Mouse (Mus musculus): ENCODE results near the gene Adarb1. TPM values are rescaled to one million over a fixed set of nuclear protein-coding genes. Genes with fewer than 3 reads are reported as not detected.

The Adarb1 gene
- polyA plus RNA-seq, 1 experiment: 11.5 TPM

DNA sequence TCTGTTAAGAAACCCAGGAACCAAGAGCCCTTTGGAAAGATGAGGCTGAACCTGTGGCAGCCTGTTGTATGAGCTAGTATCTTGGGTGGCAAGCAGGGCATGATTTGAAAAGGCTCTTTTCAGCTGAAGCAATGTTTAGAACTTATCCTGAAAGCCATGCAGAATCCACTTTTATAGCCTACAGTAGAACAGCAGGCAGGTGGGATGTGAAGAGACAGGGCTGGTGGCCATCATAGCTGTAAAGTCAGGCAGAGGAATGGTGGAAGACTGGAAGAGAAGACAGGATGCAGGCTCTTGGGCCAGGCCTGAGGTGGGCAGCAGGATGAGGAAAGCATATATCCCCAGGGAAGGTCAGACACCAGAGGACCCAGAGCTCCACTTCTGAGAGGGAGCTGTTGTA lies 76.4 kb downstream of the Adarb1 start:
- Histone ChIP-seq H3K4me1 (ENCODE audit: control insufficient read depth, insufficient read depth, low read length) (no peaks in the 10 kb centered on the region), H3K27ac (ENCODE audit: insufficient read depth, low read length) (no peak overlapping the region), H3K4me3 (ENCODE audit: insufficient read depth, low read length) (no peak overlapping the region)
- TF ChIP-seq CTCF (IDR thresholded peaks at IDR 0.05; ENCODE audit: borderline replicate concordance, insufficient read depth, low read length) (no peak), POLR2A (IDR thresholded peaks at IDR 0.05; ENCODE audit: low read depth, low read length) (no peak)

DNA sequence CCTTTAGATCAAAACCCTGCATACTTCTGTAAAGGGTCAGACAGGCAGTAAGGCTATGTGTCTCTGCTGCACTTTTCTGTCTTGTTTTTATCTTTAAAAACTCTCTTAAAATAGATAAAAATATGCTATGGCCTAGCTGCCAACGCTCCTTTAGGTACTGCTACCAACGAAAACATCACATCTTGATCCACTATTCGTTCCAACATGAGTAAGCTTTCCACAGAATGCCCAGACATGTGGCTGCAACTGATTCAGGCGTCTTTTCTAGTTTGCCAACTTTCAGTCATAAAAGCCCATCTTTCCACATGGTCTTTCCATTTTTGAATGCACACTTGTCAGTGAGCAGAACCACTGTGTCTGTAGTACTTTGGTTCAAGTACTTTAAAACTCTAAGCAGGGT lies 77.0 kb downstream of the Adarb1 start:
- TF ChIP-seq CTCF (IDR thresholded peaks at IDR 0.05; ENCODE audit: borderline replicate concordance, insufficient read depth, low read length) (no peak), POLR2A (IDR thresholded peaks at IDR 0.05; ENCODE audit: low read depth, low read length) (no peak)
- H3K4me3 ChIP-seq (ENCODE audit: insufficient read depth, low read length): no peak overlapping the region
- no peaks in the 10 kb centered on the region for H3K4me1 ChIP-seq (ENCODE audit: control insufficient read depth, insufficient read depth, low read length)
- no peak overlapping the region for H3K27ac ChIP-seq (ENCODE audit: insufficient read depth, low read length)

DNA sequence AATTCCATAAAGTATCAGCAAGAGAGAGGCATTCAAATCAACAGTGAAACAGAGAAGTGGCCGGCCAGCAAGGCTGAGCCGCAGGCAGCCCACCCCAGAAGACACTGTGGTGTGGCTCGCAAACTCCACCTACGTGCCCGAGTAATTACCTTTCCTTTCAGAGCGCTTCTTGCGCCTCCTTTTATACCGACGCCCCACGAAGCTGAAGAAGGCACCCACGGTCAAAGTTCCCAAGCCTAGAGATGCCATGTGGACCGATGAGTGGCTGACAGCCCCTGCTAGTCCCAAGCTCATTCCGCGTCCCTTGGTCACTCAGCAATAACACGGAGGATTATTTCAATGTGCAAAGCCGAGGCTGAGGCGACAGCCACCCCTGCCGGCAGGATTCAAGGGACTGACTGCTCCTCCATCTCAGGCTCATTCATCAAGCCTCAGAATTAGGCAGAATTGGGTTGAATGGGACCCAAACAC lies 78.2 kb downstream of the Adarb1 start:
- H3K4me1 ChIP-seq (ENCODE audit: control insufficient read depth, insufficient read depth, low read length): no peaks in the 10 kb centered on the region
- TF ChIP-seq POLR2A (IDR thresholded peaks at IDR 0.05; ENCODE audit: low read depth, low read length): no peak
- TF ChIP-seq CTCF (IDR thresholded peaks at IDR 0.05; ENCODE audit: borderline replicate concordance, insufficient read depth, low read length): no peak
- no peak overlapping the region for H3K4me3 ChIP-seq (ENCODE audit: insufficient read depth, low read length)
- no peak overlapping the region for H3K27ac ChIP-seq (ENCODE audit: insufficient read depth, low read length)

DNA sequence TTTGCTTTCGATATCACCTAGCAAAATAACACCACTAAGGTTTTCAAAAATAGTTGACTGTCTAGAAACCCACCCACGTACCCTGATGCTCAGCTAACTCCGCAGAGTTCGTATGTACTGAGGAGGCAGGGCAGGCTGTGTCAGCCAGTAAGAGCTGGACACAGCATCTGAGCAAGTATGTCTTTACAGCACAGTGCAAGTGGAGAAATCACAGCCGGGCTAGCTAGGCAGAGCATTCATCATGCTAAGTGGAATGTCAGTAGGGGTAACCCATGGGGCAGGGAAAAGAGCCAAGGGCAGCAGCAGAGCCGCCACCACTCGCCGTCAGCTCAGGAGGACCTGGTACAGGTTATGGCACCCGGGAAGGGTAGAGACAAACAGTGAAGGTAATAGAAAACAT lies 84.6 kb downstream of the Adarb1 start:
- Histone ChIP-seq H3K4me1 (ENCODE audit: control insufficient read depth, insufficient read depth, low read length) (no peaks in the 10 kb centered on the region), H3K4me3 (ENCODE audit: insufficient read depth, low read length) (no peak overlapping the region), H3K27ac (ENCODE audit: insufficient read depth, low read length) (no peak overlapping the region)
- TF ChIP-seq POLR2A (IDR thresholded peaks at IDR 0.05; ENCODE audit: low read depth, low read length): no peak
- no peak for TF ChIP-seq CTCF (IDR thresholded peaks at IDR 0.05; ENCODE audit: borderline replicate concordance, insufficient read depth, low read length)

DNA sequence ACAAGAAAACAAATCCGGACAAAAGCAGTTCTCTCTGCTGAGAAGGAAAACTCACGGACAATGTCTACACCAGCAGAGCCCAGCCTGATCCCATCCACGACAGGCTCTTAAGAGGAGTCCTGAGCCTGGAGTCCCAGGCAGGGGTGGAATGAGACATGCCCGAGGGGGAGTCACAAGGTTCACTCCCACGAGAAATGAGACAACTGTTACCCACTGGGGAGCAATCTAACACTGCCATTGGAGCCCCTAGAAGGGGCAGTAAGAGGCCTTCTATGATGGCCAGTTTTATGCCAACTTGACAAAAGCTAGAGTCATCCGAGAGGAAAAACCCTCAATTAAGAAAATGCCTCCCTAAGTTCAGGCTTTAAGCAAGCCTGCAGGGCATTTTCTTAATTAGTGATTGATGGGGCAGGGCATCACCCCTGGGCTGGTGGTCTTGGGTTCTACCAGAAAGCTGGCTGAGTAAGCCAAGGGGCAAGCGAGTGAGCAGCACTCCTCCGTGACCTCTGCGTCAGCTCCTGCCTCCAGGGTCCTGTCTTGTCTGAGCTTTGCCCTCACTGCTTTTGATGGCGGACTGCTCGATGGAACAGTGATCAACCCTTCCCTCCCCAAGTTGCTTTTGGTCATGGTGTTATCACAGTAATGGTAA lies 88.5 kb downstream of the Adarb1 start:
- no peak for TF ChIP-seq POLR2A (IDR thresholded peaks at IDR 0.05; ENCODE audit: low read depth, low read length)
- TF ChIP-seq CTCF (IDR thresholded peaks at IDR 0.05; ENCODE audit: borderline replicate concordance, insufficient read depth, low read length): no peak
- Histone ChIP-seq H3K4me1 (ENCODE audit: control insufficient read depth, insufficient read depth, low read length) (no peaks in the 10 kb centered on the region; the same call in 1 of the 2 replicates), H3K27ac (ENCODE audit: insufficient read depth, low read length) (no peak overlapping the region), H3K4me3 (ENCODE audit: insufficient read depth, low read length) (no peak overlapping the region)

DNA sequence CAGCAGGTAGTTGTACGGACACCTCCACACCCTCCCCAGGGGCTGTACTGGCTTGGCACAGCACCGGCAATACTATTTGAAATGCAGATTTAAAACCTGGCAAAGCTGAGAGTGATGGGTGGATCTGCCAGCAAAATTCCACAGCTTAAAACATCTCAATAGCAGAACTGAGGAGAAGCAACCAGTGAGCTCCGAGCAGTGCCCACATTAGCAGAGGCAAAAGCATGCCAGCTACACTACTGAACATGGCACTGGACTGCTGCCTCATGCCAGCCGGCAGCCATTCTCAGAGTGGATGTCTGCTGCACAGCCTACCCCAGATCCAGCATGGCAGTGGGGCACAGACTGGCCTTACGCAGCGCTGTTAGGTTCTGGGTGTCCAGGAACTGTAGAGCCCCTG lies 93.4 kb downstream of the Adarb1 start:
- Histone ChIP-seq H3K4me3 (ENCODE audit: insufficient read depth, low read length) (no peak overlapping the region), H3K4me1 (ENCODE audit: control insufficient read depth, insufficient read depth, low read length) (no peaks in the 10 kb centered on the region; the same call in 1 of the 2 replicates), H3K27ac (ENCODE audit: insufficient read depth, low read length) (no peak overlapping the region)
- TF ChIP-seq POLR2A (IDR thresholded peaks at IDR 0.05; ENCODE audit: low read depth, low read length) (no peak), CTCF (IDR thresholded peaks at IDR 0.05; ENCODE audit: borderline replicate concordance, insufficient read depth, low read length) (no peak)

DNA sequence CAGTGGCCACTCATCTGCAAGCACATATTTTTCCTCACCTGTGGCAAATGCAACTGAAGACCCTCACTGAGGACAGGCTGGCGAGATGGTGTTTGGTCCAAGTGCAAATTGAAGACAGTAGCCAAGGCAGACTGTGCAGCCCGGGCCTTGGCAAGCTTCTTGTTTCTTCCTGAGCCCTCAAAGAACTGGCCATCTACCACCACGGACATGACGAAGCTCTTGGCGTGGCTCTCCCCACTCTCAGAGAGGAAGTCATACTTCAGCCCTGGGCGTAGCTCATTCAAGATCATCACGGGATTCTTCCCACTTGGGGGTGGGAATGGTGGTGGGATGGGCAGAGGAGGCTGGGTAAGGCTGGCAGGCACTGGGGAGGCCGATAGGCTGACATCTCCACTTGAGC lies 96.5 kb downstream of the Adarb1 start:
- H3K27ac ChIP-seq (ENCODE audit: insufficient read depth, low read length): no peak overlapping the region
- no peak overlapping the region for H3K4me3 ChIP-seq (ENCODE audit: insufficient read depth, low read length)
- TF ChIP-seq CTCF (IDR thresholded peaks at IDR 0.05; ENCODE audit: borderline replicate concordance, insufficient read depth, low read length) (no peak), POLR2A (IDR thresholded peaks at IDR 0.05; ENCODE audit: low read depth, low read length) (no peak)
- H3K4me1 ChIP-seq (ENCODE audit: control insufficient read depth, insufficient read depth, low read length): no peaks in the 10 kb centered on the region; the same call in 1 of the 2 replicates

DNA sequence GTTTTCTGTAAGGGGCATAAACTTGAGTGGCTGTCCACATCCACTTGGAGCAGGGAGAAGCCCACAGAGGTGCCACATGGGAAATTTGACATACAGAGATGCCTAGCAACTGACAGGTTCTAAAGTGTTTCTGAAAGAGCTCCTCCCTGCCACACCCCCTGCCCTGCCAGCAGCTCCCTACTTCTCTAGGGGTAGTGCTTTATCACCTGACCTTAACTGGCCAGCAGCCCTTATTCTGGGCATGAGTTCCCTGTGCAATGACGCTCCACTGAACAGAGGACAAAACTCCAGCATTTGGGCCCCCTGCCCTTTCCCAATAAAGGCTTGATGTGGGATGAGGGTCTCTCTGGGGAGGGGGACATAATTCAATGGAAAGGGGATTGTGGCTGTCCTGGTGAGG lies 97.1 kb downstream of the Adarb1 start:
- no peak for TF ChIP-seq POLR2A (IDR thresholded peaks at IDR 0.05; ENCODE audit: low read depth, low read length)
- TF ChIP-seq CTCF (IDR thresholded peaks at IDR 0.05; ENCODE audit: borderline replicate concordance, insufficient read depth, low read length): no peak
- Histone ChIP-seq H3K4me3 (ENCODE audit: insufficient read depth, low read length) (no peak overlapping the region), H3K4me1 (ENCODE audit: control insufficient read depth, insufficient read depth, low read length) (no peaks in the 10 kb centered on the region; the same call in 1 of the 2 replicates), H3K27ac (ENCODE audit: insufficient read depth, low read length) (no peak overlapping the region)

DNA sequence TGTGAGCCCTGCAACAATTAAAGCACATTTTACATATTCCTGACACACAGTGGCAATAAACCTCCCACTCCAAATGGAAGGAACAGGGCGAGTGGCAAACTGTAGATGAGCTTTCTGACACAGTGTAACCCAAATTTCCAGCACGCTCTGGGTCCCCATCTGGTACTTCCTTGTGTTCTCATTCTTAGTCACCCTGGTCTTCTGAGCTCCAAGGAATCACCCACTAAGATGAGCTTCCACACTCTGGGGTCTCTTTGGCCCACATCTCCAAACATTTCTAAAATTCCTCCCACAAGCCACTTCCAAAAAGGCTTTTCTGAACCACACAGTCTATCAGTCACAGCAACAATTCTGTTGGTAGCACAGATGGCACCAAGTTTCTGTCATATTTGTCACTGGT lies 102.4 kb downstream of the Adarb1 start:
- TF ChIP-seq CTCF (IDR thresholded peaks at IDR 0.05; ENCODE audit: borderline replicate concordance, insufficient read depth, low read length): no peak
- no peaks in the 10 kb centered on the region for H3K4me1 ChIP-seq (ENCODE audit: control insufficient read depth, insufficient read depth, low read length)
- no peak overlapping the region for H3K4me3 ChIP-seq (ENCODE audit: insufficient read depth, low read length)
- H3K27ac ChIP-seq (ENCODE audit: insufficient read depth, low read length): no peak overlapping the region

DNA sequence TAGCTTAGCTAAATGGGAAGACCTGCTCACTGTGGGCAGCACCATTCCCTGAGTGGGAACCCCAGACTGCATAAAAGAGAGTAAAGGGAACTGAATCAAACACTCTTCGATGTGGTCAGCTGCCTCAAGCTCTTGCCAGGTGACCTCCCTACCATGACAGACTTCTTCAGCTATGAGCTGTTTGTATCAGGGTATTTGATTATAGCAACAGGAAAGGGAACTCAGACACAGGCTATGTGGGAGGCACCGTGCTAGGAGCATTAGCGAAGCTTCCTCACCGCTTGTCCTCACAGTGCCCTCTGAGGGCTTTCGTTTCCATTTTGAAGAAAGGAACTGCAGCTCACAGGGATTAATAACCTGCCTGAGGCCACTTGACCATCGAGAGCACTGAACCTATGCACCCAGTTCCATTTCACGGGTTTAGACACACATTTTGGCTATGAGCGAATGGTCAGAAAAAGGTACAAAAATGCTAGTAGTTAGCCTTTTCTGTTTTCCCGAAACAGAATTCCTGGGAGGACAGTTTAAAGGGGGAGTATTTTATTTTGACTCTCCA lies 103.3 kb downstream of the Adarb1 start:
- H3K27ac ChIP-seq (ENCODE audit: insufficient read depth, low read length): no peak overlapping the region
- H3K4me1 ChIP-seq (ENCODE audit: control insufficient read depth, insufficient read depth, low read length): no peaks in the 10 kb centered on the region
- TF ChIP-seq CTCF (IDR thresholded peaks at IDR 0.05; ENCODE audit: borderline replicate concordance, insufficient read depth, low read length) (no peak), POLR2A (IDR thresholded peaks at IDR 0.05; ENCODE audit: low read depth, low read length) (no peak)
- H3K4me3 ChIP-seq (ENCODE audit: insufficient read depth, low read length): no peak overlapping the region
